ENCODE assay signal across 28 mouse cellular contexts in the genomic region with DNA sequence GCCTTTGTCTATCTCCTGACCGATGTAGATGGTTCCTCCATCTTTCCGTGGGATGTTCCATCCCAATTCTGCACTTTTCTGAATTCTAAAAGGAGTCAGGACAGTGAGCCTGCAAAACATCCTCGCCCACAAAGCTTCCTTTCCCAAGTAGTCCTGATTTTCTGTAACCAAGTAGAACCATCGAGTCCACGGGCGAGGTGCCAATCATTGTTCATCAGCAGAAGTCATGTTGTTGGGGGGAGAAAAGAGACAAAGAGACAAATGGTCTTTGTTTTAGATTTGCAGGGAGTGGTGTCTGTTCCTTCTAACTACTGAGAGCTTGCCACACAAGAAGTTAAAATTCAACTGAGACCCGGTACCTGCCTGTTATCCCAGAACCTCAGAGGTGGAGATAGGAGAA. TPM values are rescaled to one million over a fixed set of nuclear protein-coding genes. Genes with fewer than 3 reads are reported as not detected.
DNase-seq lines count a peak whose midpoint lies in the region; ATAC-seq and TF ChIP-seq lines count a peak whose summit lies in the region.
"Had no signal": no experiment of that assay in that cellular context is flagged by ENCODE, and none has a peak within 500 bp of the region (broad histone marks: within the 10 kb centered on the region; RNA-seq: fewer than 3 reads in every experiment).

No protein-coding gene starts in this region.

- H3K9ac ChIP-seq in kidney, embryonic 15.5 days = no peak overlapping the region
- H3K9ac ChIP-seq: embryonic facial prominence, embryonic 15.5 days; forebrain, embryonic 12.5 days; forebrain, postnatal 0 days; heart, embryonic 13.5 days; hindbrain, embryonic 15.5 days; liver, embryonic 14.5 days; midbrain, embryonic 13.5 days; stomach, embryonic 15.5 days had no signal

- no peaks in the 10 kb centered on the region for H3K4me1 ChIP-seq in olfactory bulb, adult 2 months (ENCODE audit: control insufficient read depth, insufficient read depth, low read length)
- no peaks in the 10 kb centered on the region for H3K4me1 ChIP-seq in kidney, embryonic 15.5 days
- H3K4me1 ChIP-seq: embryonic facial prominence, embryonic 15.5 days; forebrain, embryonic 12.5 days; hindbrain, embryonic 15.5 days; midbrain, embryonic 13.5 days; stomach, embryonic 15.5 days had no signal

- peak overlapping the region; percentile 78 for H3K27ac ChIP-seq in layer of hippocampus, adult 2 months
- peak overlapping the region; percentile 11; the same call in 1 of the 2 replicates for H3K27ac ChIP-seq in olfactory bulb, adult 2 months (ENCODE audit: insufficient read depth, low read depth, low read length)
- H3K27ac ChIP-seq in kidney, embryonic 15.5 days = no peak overlapping the region
- H3K27ac ChIP-seq: embryonic facial prominence, embryonic 10.5 days; embryonic facial prominence, embryonic 15.5 days; forebrain, embryonic 12.5 days; heart, embryonic 13.5 days; hindbrain, embryonic 15.5 days; liver, embryonic 14.5 days; macrophage; midbrain, embryonic 13.5 days; stomach, embryonic 15.5 days had no signal

- no peak for TF ChIP-seq CTCF in layer of hippocampus, adult 2 months (conservative IDR thresholded peaks at IDR 0.05)
- TF ChIP-seq CTCF in olfactory bulb, adult 2 months (IDR thresholded peaks at IDR 0.05; ENCODE audit: insufficient read depth, low read depth, low read length) = no peak

- no peaks in the 10 kb centered on the region for H3K36me3 ChIP-seq in kidney, embryonic 15.5 days
- H3K36me3 ChIP-seq: embryonic facial prominence, embryonic 10.5 days; embryonic facial prominence, embryonic 15.5 days; forebrain, embryonic 12.5 days; heart, embryonic 13.5 days; hindbrain, embryonic 15.5 days; midbrain, embryonic 13.5 days; stomach, embryonic 15.5 days had no signal

- no peaks in the 10 kb centered on the region for H3K9me3 ChIP-seq in kidney, embryonic 15.5 days (replicated peaks)
- H3K9me3 ChIP-seq: embryonic facial prominence, embryonic 10.5 days; embryonic facial prominence, embryonic 15.5 days; forebrain, embryonic 12.5 days; heart, embryonic 13.5 days; hindbrain, embryonic 15.5 days; midbrain, embryonic 13.5 days; stomach, embryonic 15.5 days had no signal

- no peaks in the 10 kb centered on the region for H3K27me3 ChIP-seq in kidney, embryonic 15.5 days
- H3K27me3 ChIP-seq: embryonic facial prominence, embryonic 15.5 days; forebrain, embryonic 12.5 days; heart, embryonic 13.5 days; hindbrain, embryonic 15.5 days; midbrain, embryonic 13.5 days; Patski; stomach, embryonic 15.5 days had no signal

- no peak overlapping the region for H3K4me3 ChIP-seq in layer of hippocampus, adult 2 months
- H3K4me3 ChIP-seq in olfactory bulb, adult 2 months (ENCODE audit: insufficient read depth, low read depth, low read length) = no peak overlapping the region
- H3K4me3 ChIP-seq in kidney, embryonic 15.5 days (replicated peaks) = no peak overlapping the region
- H3K4me3 ChIP-seq: embryonic facial prominence, embryonic 10.5 days; embryonic facial prominence, embryonic 15.5 days; forebrain, embryonic 12.5 days; heart, embryonic 13.5 days; hindbrain, embryonic 15.5 days; midbrain, embryonic 13.5 days; stomach, embryonic 15.5 days had no signal

- no peak for DNase-seq in layer of hippocampus, adult 2 months (ENCODE audit: low spot score in 2 of 2)
- no peak for DNase-seq in layer of hippocampus, adult 9-10 months (ENCODE audit: low spot score)
- DNase-seq in right cerebral cortex, adult 2 months (ENCODE audit: low spot score in 2 of 2) = peak; percentile 7 to 11
- no peak for DNase-seq in right cerebral cortex, postnatal 25 days
- peak; percentile 74 for DNase-seq in yolk sac, embryonic 10.5 days (ENCODE audit: low spot score)
- no peak for DNase-seq in adrenal gland, postnatal 14 days
- DNase-seq: adrenal gland, postnatal 25 days; forebrain, postnatal 0 days; heart, postnatal 10 days; kidney, adult 2 months; kidney, postnatal 10 days; liver; lung, adult 2 months; lung, postnatal 10 days; retina, postnatal 1 day had no signal

- no peak for TF ChIP-seq POLR2A in olfactory bulb, adult 2 months (IDR thresholded peaks at IDR 0.05; ENCODE audit: insufficient read depth, low read depth, low read length)

- ATAC-seq in kidney, embryonic 15.5 days (replicated peaks; ENCODE audit: low FRiP score) = no peak
- ATAC-seq: forebrain, postnatal 0 days; inflammation-experienced regulatory T-cells, adult 6 months; midbrain, embryonic 13.5 days; Patski had no signal

- 78% methylated on average over 7 of the region's 7 CpGs for WGBS in olfactory bulb, adult 2 months
- WGBS in kidney, embryonic 15.5 days = 87% methylated on average over 7 of the region's 7 CpGs

- H3K4me2 ChIP-seq in kidney, embryonic 15.5 days = no peak overlapping the region
- H3K4me2 ChIP-seq: embryonic facial prominence, embryonic 15.5 days; forebrain, embryonic 12.5 days; heart, embryonic 13.5 days; hindbrain, embryonic 15.5 days; midbrain, embryonic 13.5 days; stomach, embryonic 15.5 days had no signal

RNA-seq across cellular contexts. Expression of a gene that starts 18.7 kb away (rescaled TPM):
- 10 to 100 TPM; 47.8 to 48.8 TPM for total RNA-seq in layer of hippocampus, adult 2 months (2021)
- not detected in 2 replicates for polyA plus RNA-seq in olfactory bulb, adult 2 months (2012; ENCODE audit: insufficient read depth, insufficient read length, low replicate concordance, missing spikeins)
- 43.0 and 43.3 TPM in 2 replicates for total RNA-seq in adrenal gland, postnatal 14 days (2021)
- 45.4 and 46.7 TPM in 2 replicates for polyA plus RNA-seq in kidney, embryonic 15.5 days (2015; fragmentation: Nextera tagmentation; extraction: Ambion mirVana)

RNA-seq across cellular contexts. Expression of a gene that starts 57.4 kb away (rescaled TPM):
- total RNA-seq in layer of hippocampus, adult 2 months (2021) = 10 to 100 TPM; 13.6 to 16.3 TPM
- not detected in 2 replicates for polyA plus RNA-seq in olfactory bulb, adult 2 months (2012; ENCODE audit: insufficient read depth, insufficient read length, low replicate concordance, missing spikeins)
- total RNA-seq in adrenal gland, postnatal 14 days (2021) = 16.6 and 19.5 TPM in 2 replicates
- polyA plus RNA-seq in kidney, embryonic 15.5 days (2015; fragmentation: Nextera tagmentation; extraction: Ambion mirVana) = 19.2 and 20.2 TPM in 2 replicates

Comparison
In these comparisons a context has a peak if more than half of its experiments do, and no peak if none do; other contexts are left out.
1. DNase-seq: peak in right cerebral cortex, adult 2 months (2 of 2) and yolk sac, embryonic 10.5 days (single experiment); none in layer of hippocampus, adult 2 months (0 of 2), layer of hippocampus, adult 9-10 months (single experiment), right cerebral cortex, postnatal 25 days (single experiment) and adrenal gland, postnatal 14 days (single experiment).